Mouse (Mus musculus) bone marrow, adult 2 months (tissue): ENCODE data around the gene Wfdc17. TPM values are rescaled to one million over a fixed set of nuclear protein-coding genes. Genes with fewer than 3 reads are reported as not detected.

ENCODE experiments used
- H3K27ac ChIP-seq: fragments of 200-500 bp; 2 replicates; pipeline ENCODE4 v1.5.1; 2012; ENCODE audit warnings: low read depth, mild to moderate bottlenecking, control low read depth, inconsistent platforms, low read length; ENCODE audit not compliant: control insufficient read depth, poor library complexity, insufficient read depth
- H3K4me1 ChIP-seq: fragments of 200-500 bp; 2 replicates; pipeline ENCODE4 v1.6.1; 2011; ENCODE audit warnings: low read length; ENCODE audit not compliant: control insufficient read depth, insufficient read depth
- H3K4me3 ChIP-seq: fragments of 200-500 bp; replicated peaks from 2 replicates; pipeline ENCODE3; 2011; ENCODE audit warnings: mild to moderate bottlenecking, low read depth, low read length, control low read depth; ENCODE audit not compliant: control insufficient read depth
- CTCF ChIP-seq: fragments of 200-500 bp; IDR thresholded peaks from 2 replicates; pipeline ENCODE4 v1.5.1; 2011; ENCODE audit warnings: low read length, control low read depth; ENCODE audit not compliant: control insufficient read depth, insufficient read depth
- POLR2A ChIP-seq: fragments of 200-500 bp; IDR thresholded peaks from 2 replicates; pipeline ENCODE4 v1.6.1; 2011; ENCODE audit warnings: low read depth, mild to moderate bottlenecking, control low read depth, low read length, borderline replicate concordance; ENCODE audit not compliant: control insufficient read depth
- WGBS: fragments of 180-500 bp; shearing (Covaris S2); methylation state at CpG from one replicate; pipeline ENCODE4 v1.1.7; 2018; 5-methylcytosine and 5-hydroxymethylcytosine counted together
- polyA plus RNA-seq: library from polyadenylated mRNA; stranded (reverse); fragments of >200 nt; gene quantifications from 2 replicates; pipeline ENCODE4 v1.2.4, GENCODE M21; 2011; ENCODE audit warnings: low replicate concordance; ENCODE audit not compliant: missing spikeins, insufficient read depth, insufficient read length

Wfdc17 gene
- polyA plus RNA-seq, 1 experiment = 33.5 TPM

DNA sequence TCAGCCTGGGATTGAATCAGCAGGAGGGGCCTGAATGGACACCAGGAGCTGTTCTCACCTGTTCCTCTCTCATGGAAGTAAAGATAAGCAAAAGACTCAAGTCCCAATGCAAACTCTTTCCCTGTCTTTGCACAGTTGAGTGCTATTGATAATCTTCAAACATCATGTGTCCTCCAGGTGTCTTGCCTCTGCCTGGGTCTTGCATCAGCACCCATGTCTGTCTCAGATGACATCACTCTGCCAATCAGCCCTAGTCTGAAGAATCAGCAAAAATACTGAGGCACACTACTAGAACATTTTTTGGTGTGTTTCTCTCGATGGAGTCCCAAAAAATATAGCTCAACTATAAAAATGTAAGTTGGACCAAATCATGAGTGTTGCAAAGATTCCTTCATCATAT, 11.8 kb upstream of the Wfdc17 start:
- WGBS = 59% methylated on average over 1 of the region's 1 CpGs
- Histone ChIP-seq H3K4me3 (no peak overlapping the region), H3K27ac (no peak overlapping the region), H3K4me1 (no peaks in the 10 kb centered on the region)
- TF ChIP-seq CTCF (no peak), POLR2A (no peak)

DNA sequence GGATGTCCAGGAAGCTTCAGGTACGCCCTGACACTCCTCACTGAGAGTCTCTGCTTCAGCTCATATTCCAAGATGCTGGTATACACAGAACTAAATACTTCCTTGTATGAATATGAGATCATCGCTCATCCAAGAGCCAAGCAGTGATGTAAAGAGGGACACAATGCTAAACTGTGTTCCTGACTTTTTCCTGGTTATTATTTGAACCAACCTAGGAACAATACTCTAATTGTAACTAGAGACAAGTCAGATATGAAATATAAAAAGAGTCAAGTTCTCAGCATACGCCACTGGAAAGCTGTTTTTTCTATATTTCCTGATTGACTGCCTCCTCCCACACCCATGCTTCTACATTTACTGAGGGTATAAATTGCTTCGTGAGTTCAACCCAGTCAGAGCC, 4.9 kb downstream of the Wfdc17 start, which contains the start of gene Wfdc18:
Gene Wfdc18 (plus strand): TSS at position 301 of the 400 bp plus-strand sequence.
- TF ChIP-seq CTCF (no peak), POLR2A (no peak)
- Histone ChIP-seq H3K27ac (no peak within 1 kb of the TSS), H3K4me1 (no peaks in the 10 kb centered on the region), H3K4me3 (no peak within 1 kb of the TSS)
- WGBS = 59% methylated on average over 4 of the region's 4 CpGs

DNA sequence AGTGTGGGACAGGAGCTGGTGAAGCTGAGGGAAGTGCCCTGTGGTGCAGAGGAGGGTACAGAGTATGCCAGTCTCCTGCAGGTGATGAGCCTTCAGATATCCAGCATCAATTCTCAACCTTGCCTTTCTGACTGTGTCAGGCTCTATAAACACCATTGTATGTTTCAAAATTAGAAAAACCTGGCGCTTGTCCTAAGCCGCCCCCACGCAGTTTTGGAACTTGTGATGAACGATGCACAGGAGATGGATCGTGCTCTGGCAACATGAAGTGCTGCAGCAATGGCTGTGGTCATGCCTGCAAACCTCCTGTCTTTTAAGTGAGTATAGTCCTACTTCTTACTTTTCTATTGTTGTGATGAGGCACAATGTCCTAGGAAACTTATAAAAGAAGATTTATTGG, 5.9 kb downstream of the Wfdc17 start:
- H3K27ac ChIP-seq = no peak overlapping the region
- no peak overlapping the region for H3K4me3 ChIP-seq
- WGBS = 86% methylated on average over 5 of the region's 5 CpGs
- no peak for TF ChIP-seq POLR2A
- no peak for TF ChIP-seq CTCF
- no peaks in the 10 kb centered on the region; the same call in 1 of the 2 replicates for H3K4me1 ChIP-seq

DNA sequence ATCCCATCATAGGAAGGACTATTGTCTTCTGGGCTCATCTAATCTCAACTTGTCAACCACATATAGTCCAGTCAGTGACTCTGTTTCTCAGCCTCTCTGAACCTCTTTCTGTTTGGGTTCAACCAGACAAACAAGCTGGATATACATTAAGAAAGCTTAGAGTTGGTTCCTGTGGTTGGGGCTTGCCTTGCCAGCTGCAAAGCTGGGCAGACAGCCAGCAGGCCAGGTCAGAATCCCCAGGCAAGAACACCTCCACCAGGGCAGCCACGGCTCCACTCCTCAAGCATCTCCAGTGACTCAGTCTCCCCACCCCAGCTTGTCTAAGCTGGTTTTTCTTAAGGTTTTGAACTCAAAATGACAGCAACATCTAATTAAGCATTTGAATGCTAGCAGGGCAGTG, 8.9 kb downstream of the Wfdc17 start:
- no peak overlapping the region for H3K4me3 ChIP-seq
- 8% methylated on average over 1 of the region's 1 CpGs for WGBS
- TF ChIP-seq CTCF (no peak), POLR2A (no peak)
- H3K4me1 ChIP-seq = peaks cover 1% of the 10 kb centered on the region; the same call in 1 of the 2 replicates
- no peak overlapping the region for H3K27ac ChIP-seq

DNA sequence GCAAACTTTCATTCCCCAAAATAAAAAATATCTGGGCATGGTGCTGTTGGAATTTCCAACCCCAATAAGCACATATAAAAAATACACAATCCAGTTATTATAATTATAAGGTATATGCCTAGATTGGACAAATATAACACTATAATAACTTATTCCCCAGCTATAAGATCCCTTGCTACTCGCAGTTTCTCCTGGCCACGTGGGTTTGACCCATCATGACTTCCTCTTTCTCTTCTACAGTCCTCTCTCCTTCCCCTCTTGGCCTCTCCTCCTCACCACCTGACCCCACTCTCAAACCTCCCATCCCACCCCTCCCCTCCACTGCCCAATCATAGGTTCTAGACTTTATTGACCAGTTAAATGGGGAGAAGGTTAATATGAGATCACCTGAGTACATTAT, 10.1 kb downstream of the Wfdc17 start:
- Histone ChIP-seq H3K4me1 (peaks cover 1% of the 10 kb centered on the region; the same call in 1 of the 2 replicates), H3K27ac (no peak overlapping the region), H3K4me3 (no peak overlapping the region)
- WGBS = 5% methylated on average over 2 of the region's 2 CpGs
- TF ChIP-seq CTCF (no peak), POLR2A (no peak)

DNA sequence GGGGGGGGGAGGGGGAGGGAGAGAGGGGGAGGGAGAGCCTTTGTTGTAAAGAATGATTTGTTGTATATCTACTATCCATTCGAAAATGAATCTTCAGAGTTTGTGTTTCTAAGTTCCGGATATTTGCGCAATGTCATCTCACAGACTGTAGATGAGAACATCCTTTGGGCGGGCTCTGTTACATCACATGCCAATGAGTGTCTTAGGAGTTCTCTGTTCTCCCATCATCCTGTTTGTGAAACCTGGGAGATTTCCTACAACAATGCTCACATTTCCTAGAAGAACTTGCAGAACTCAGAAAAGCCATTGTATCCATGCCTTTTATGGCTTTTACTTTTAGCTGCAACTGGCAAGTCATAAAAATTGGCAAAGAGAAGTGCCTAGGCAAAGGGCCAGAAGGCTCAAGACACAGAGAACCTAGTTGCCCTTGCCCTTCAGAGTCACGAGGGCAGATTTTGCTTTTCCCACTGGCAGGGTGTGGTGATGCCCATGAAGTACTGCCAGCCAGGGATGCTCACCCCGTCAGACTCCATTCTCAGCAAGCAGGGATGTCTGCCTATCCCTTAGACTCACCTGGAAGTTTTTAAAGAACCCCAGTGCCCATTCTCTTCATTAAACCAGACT, 13.4 kb downstream of the Wfdc17 start:
- TF ChIP-seq POLR2A (no peak), CTCF (no peak)
- Histone ChIP-seq H3K4me1 (peaks cover 1% of the 10 kb centered on the region; the same call in 1 of the 2 replicates), H3K27ac (no peak overlapping the region), H3K4me3 (no peak overlapping the region)
- 44% methylated on average over 6 of the region's 6 CpGs for WGBS

DNA sequence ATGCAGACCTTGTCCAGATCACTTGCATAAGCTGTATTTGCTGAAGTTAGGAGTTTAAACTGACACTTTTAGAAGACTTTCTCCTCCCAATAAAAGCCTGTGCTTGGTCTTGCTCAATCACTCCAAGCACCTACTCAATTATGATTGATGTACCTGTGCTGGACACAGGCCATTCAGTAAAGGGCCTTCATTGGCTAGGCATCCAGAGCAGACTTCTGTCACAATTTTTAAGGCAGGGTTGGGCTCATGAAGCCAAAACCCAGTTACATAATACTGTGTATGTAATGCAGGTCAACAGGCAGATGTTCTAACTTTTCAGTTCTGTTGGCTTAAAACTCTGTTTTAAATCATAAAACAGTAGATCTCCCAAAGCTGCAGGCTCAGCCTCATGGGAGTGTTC, 17.0 kb downstream of the Wfdc17 start:
- Histone ChIP-seq H3K4me3 (no peak overlapping the region), H3K27ac (no peak overlapping the region), H3K4me1 (peaks cover 1% of the 10 kb centered on the region; the same call in 1 of the 2 replicates)
- TF ChIP-seq CTCF = no peak
- no peak for TF ChIP-seq POLR2A

DNA sequence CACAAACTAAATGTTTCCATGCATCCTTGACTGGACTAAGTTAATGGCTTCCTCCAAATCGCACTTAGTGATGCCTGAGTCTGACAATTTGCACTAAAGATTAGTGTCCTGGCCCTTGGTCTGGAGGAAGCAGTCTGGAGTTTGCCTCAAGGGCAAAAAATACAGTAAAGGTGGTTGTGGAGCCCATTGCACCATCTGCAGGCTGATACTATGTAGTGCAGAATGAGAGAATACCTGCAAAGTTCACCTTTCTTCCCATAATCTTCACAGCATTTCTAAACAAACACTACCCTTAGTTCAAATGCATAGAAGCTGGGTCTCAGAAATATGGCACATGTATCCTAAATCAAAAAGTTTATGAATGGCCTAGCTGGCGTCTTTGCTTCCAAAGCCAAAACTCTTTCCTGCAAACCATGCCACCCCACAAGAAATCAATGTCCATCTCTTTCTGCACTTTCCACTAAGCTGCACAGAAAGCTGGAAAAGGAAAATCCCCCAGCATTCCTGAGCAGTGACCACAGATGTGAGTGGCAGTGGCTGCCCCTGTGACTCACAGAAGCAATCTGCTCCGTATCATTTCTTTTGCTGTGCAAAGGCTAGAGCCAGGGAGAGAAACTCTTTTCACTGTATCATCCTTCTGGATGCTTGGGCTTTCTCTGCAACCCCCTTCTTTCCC, 25.1 kb downstream of the Wfdc17 start:
- Histone ChIP-seq H3K27ac (no peak overlapping the region), H3K4me1 (no peaks in the 10 kb centered on the region; the same call in 1 of the 2 replicates), H3K4me3 (no peak overlapping the region)
- TF ChIP-seq CTCF (peak; percentile 29; the same call in 1 of the 2 replicates), POLR2A (no peak)
- WGBS = 50% methylated on average over 3 of the region's 3 CpGs

DNA sequence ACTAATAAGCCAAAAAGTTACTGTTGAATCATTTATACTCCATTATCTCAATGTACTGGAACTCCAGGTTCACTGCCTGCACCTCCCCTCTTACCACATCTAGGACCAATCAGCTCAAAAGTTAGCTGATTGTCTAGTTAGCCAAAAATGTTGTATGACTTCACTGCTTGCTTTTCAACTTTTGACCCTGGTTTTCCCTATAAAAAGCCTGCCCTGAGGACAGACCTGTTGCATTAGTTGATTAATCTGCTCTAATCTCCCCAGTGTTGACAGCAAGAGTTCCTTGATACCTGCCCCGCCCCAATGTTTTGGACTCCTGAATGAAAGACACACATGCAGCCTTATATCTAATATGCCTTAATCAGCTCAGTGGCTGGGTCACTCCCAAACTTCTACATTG, 27.3 kb downstream of the Wfdc17 start:
- WGBS = 69% methylated on average over 1 of the region's 1 CpGs
- H3K27ac ChIP-seq = no peak overlapping the region
- TF ChIP-seq CTCF (no peak), POLR2A (no peak)
- no peak overlapping the region for H3K4me3 ChIP-seq
- H3K4me1 ChIP-seq = peaks cover 4% of the 10 kb centered on the region
